Mouse (Mus musculus) stomach, embryonic 15.5 days (tissue): ENCODE data around the gene Map6. TPM values are rescaled to one million over a fixed set of nuclear protein-coding genes. Genes with fewer than 3 reads are reported as not detected.
A peak's percentile ranks its signal among the peaks of the same experiment; 100 is the strongest.

Experiments
- ATAC-seq: fragments of 200-750 bp; cut with Nextera tagmentation; 2 replicates; pipeline ENCODE4 v1.8.0; 2017; ENCODE audit warnings: low read depth, moderate number of reproducible peaks, moderate TSS enrichment; ENCODE audit not compliant: insufficient read depth, low FRiP score
- H3K27ac ChIP-seq: fragments of 300-500 bp; sonication (generic); 2 replicates; pipeline ENCODE4 v1.5.1; 2015; ENCODE audit warnings: mild to moderate bottlenecking, inconsistent platforms
- H3K27me3 ChIP-seq: fragments of 300-500 bp; sonication (generic); replicated peaks from 2 replicates; pipeline ENCODE4 v1.6.1; 2015; ENCODE audit warnings: inconsistent platforms
- H3K36me3 ChIP-seq: fragments of 300-500 bp; sonication (generic); 2 replicates; pipeline ENCODE4 v1.6.1; 2015; ENCODE audit warnings: inconsistent platforms
- H3K4me1 ChIP-seq: fragments of 300-500 bp; sonication (generic); 2 replicates; pipeline ENCODE4 v1.6.1; 2015; ENCODE audit warnings: inconsistent platforms
- H3K4me2 ChIP-seq: fragments of 300-500 bp; sonication (generic); 2 replicates; pipeline ENCODE4 v1.6.1; 2015; ENCODE audit warnings: mild to moderate bottlenecking, inconsistent platforms
- H3K4me3 ChIP-seq: fragments of 300-500 bp; sonication (generic); replicated peaks from 2 replicates; pipeline ENCODE4 v1.5.1; 2015; ENCODE audit warnings: inconsistent platforms
- H3K9ac ChIP-seq: fragments of 300-500 bp; sonication (generic); 2 replicates; pipeline ENCODE4 v1.6.1; 2015; ENCODE audit warnings: inconsistent platforms
- H3K9me3 ChIP-seq: fragments of 300-500 bp; sonication (generic); 2 replicates; pipeline ENCODE4 v1.6.1; 2016; ENCODE audit warnings: inconsistent platforms
- WGBS: fragments of 180-500 bp; shearing (Covaris S2); methylation state at CpG from one replicate; pipeline ENCODE4 v1.1.7; 2015; 5-methylcytosine and 5-hydroxymethylcytosine counted together
- polyA plus RNA-seq: library from polyadenylated mRNA; unstranded; fragments of >200 nt; fragmentation: Nextera tagmentation; extraction: Ambion mirVana; gene quantifications from 2 replicates; pipeline ENCODE4 v1.2.1, GENCODE M21; 2015

Gene Map6
- polyA plus RNA-seq, result 6.3 and 6.7 TPM in 2 replicates

DNA sequence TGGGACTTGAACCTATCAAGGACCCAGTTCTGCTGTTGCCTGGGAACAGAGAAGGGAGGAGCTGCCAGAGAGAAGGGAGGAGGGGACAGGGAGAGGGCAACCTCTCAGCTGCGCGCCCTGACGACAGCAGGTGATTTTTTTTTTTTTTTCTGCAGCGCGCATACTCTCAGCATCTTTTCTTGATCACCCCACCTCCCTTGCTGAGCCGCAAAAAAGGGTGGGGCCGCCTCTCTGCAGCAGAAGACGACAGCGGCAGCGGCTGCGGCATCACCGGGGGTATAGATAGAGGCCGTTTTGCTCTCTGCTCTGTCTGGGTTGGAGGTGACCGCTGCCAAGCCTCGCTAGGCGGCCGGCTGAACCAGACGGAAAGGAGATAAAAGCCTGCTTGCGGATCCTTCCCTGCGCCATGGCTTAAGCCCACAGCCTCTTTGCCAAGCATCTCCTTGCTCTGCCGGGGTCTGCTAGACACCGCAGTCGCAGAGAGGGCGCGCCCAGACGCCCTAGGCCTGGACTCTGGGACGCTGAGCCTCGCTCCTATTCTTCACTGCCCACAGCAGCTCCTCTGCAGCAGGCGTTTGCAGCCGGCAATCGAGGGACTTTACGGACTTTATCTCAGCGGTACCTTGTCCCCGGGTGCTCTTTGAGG lies at the start of gene Map6:
Map6 (plus strand) TSS at position 197 of the 646 bp plus-strand sequence.
- H3K4me3 ChIP-seq, result peak within 1 kb of the TSS; percentile 49
- peaks cover 59% of the 10 kb centered on the region for H3K27me3 ChIP-seq
- H3K4me1 ChIP-seq, result peaks cover 26% of the 10 kb centered on the region
- H3K9me3 ChIP-seq, result no peaks in the 10 kb centered on the region
- no peaks in the 10 kb centered on the region for H3K36me3 ChIP-seq
- ATAC-seq, result no peak
- WGBS, result 2% methylated on average over 32 of the region's 34 CpGs
- peak within 1 kb of the TSS; percentile 94 for H3K4me2 ChIP-seq
- H3K9ac ChIP-seq, result no peak within 1 kb of the TSS
- H3K27ac ChIP-seq, result no peak within 1 kb of the TSS

GRCm38 (mm10) chr7:99224225-99224624 lies 43.0 kb upstream of the Map6 start:
- 0 out of 2 replicates have a peak, but pooled peaks cover 5% of the 10 kb centered on the region for H3K4me1 ChIP-seq
- H3K27ac ChIP-seq, result no peak overlapping the region
- 71% methylated on average over 7 of the region's 7 CpGs for WGBS
- H3K4me2 ChIP-seq, result no peak overlapping the region
- no peaks in the 10 kb centered on the region for H3K9me3 ChIP-seq
- H3K36me3 ChIP-seq, result no peaks in the 10 kb centered on the region
- H3K27me3 ChIP-seq, result no peaks in the 10 kb centered on the region
- H3K4me3 ChIP-seq, result no peak overlapping the region
- no peak overlapping the region for H3K9ac ChIP-seq
- no peak for ATAC-seq

DNA sequence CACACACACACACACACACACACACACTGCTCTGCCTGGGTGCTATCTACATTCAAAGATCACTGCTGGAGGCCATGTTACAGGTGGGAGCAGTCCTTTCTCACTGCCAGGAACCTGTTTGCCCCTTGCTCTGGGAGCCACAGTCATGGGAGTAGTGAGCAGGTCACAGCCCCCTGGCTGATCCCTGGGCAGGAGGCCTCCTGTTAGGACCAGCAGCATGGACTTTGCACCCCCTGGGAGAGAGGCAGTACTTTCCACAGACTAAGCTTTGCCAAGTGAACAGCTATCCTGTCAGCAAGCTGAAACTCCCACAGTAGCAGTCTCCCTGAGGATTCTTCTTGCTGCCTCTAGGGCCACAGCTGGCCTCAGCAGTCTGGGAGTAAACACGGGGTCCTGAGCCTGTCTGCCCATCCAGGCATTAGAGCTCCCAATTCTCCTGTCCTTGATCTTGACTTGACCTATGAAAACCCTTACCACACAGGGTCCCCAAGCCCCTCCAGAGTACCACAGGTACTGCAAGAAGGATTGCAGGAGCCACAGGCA lies 42.5 kb upstream of the Map6 start:
- H3K27me3 ChIP-seq, result no peaks in the 10 kb centered on the region
- 28% methylated on average over 1 of the region's 1 CpGs for WGBS
- ATAC-seq, result peak; percentile 64; the same call in 1 of the 2 replicates
- H3K9me3 ChIP-seq, result no peaks in the 10 kb centered on the region
- no peaks in the 10 kb centered on the region for H3K36me3 ChIP-seq
- H3K4me1 ChIP-seq, result 0 out of 2 replicates have a peak, but pooled peaks cover 5% of the 10 kb centered on the region
- H3K27ac ChIP-seq, result no peak overlapping the region
- no peak overlapping the region for H3K9ac ChIP-seq
- no peak overlapping the region for H3K4me3 ChIP-seq
- H3K4me2 ChIP-seq, result no peak overlapping the region

- no peak overlapping the region for H3K27ac ChIP-seq
Observed at GRCm38 (mm10) chr7:99225421-99225820, 41.8 kb upstream of the Map6 start.

GRCm38 (mm10) chr7:99226662-99227061 lies 40.6 kb upstream of the Map6 start:
- 81% methylated on average over 10 of the region's 10 CpGs for WGBS

More at GRCm38 (mm10) chr7:99225421-99225820, 41.8 kb upstream of the Map6 start:
- Histone ChIP-seq H3K4me1 (0 out of 2 replicates have a peak, but pooled peaks cover 5% of the 10 kb centered on the region), H3K36me3 (no peaks in the 10 kb centered on the region), H3K9me3 (no peaks in the 10 kb centered on the region), H3K9ac (no peak overlapping the region), H3K27me3 (no peaks in the 10 kb centered on the region), H3K4me3 (no peak overlapping the region), H3K4me2 (no peak overlapping the region)
- ATAC-seq, result no peak
- 67% methylated on average over 6 of the region's 6 CpGs for WGBS

GRCm38 (mm10) chr7:99227267-99227666 lies 40.0 kb upstream of the Map6 start:
- no peak overlapping the region for H3K4me3 ChIP-seq
- H3K27me3 ChIP-seq, result no peaks in the 10 kb centered on the region
- H3K9me3 ChIP-seq, result no peaks in the 10 kb centered on the region
- no peaks in the 10 kb centered on the region for H3K36me3 ChIP-seq
- no peak overlapping the region for H3K9ac ChIP-seq
- 92% methylated on average over 4 of the region's 4 CpGs for WGBS
- 0 out of 2 replicates have a peak, but pooled peaks cover 5% of the 10 kb centered on the region for H3K4me1 ChIP-seq
- no peak for ATAC-seq
- H3K4me2 ChIP-seq, result no peak overlapping the region
- no peak overlapping the region for H3K27ac ChIP-seq

More at GRCm38 (mm10) chr7:99226662-99227061, 40.6 kb upstream of the Map6 start:
- no peaks in the 10 kb centered on the region for H3K9me3 ChIP-seq
- no peak overlapping the region for H3K27ac ChIP-seq
- H3K4me3 ChIP-seq, result no peak overlapping the region
- H3K9ac ChIP-seq, result no peak overlapping the region
- ATAC-seq, result no peak
- no peaks in the 10 kb centered on the region for H3K36me3 ChIP-seq
- H3K27me3 ChIP-seq, result no peaks in the 10 kb centered on the region
- H3K4me1 ChIP-seq, result 0 out of 2 replicates have a peak, but pooled peaks cover 5% of the 10 kb centered on the region
- H3K4me2 ChIP-seq, result no peak overlapping the region

DNA sequence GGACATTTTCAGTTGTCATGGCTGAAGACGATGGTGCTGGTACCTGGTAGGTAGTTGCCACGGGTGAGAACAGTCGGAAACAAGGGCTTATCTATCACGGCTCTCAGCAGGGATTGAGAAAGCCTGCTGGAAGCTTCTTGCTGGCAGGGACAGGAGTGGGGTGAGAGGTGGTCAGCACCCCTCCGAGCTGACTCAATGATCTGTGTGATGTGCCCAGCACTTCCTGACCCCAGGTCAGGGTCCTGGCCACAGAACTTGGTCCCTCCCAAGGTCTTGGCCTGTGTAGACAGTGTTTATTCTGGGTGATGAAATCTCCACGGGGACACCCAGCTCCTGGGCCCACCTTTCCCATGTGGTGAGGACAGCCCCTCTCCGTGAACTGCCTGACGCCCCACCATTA lies 38.4 kb upstream of the Map6 start:
- Histone ChIP-seq H3K9me3 (no peaks in the 10 kb centered on the region), H3K36me3 (no peaks in the 10 kb centered on the region), H3K27me3 (no peaks in the 10 kb centered on the region), H3K9ac (no peak overlapping the region), H3K27ac (no peak overlapping the region), H3K4me3 (no peak overlapping the region), H3K4me1 (0 out of 2 replicates have a peak, but pooled peaks cover 5% of the 10 kb centered on the region), H3K4me2 (no peak overlapping the region)
- no peak for ATAC-seq
- 71% methylated on average over 8 of the region's 8 CpGs for WGBS

GRCm38 (mm10) chr7:99229411-99229810 lies 37.8 kb upstream of the Map6 start:
- no peak overlapping the region for H3K27ac ChIP-seq
- WGBS, result 9% methylated on average over 2 of the region's 2 CpGs

GRCm38 (mm10) chr7:99230061-99230747 lies 37.0 kb upstream of the Map6 start:
- no peaks in the 10 kb centered on the region for H3K4me1 ChIP-seq
- 68% methylated on average over 7 of the region's 7 CpGs for WGBS
- no peaks in the 10 kb centered on the region for H3K36me3 ChIP-seq
- no peak overlapping the region for H3K4me3 ChIP-seq
- no peak overlapping the region for H3K4me2 ChIP-seq
- H3K27ac ChIP-seq, result no peak overlapping the region
- ATAC-seq, result peak; percentile 31; the same call in 1 of the 2 replicates
- no peak overlapping the region for H3K9ac ChIP-seq
- H3K27me3 ChIP-seq, result no peaks in the 10 kb centered on the region
- no peaks in the 10 kb centered on the region for H3K9me3 ChIP-seq

More at GRCm38 (mm10) chr7:99229411-99229810, 37.8 kb upstream of the Map6 start:
- Histone ChIP-seq H3K36me3 (no peaks in the 10 kb centered on the region), H3K9ac (no peak overlapping the region), H3K4me3 (no peak overlapping the region), H3K27me3 (no peaks in the 10 kb centered on the region), H3K9me3 (no peaks in the 10 kb centered on the region), H3K4me1 (0 out of 2 replicates have a peak, but pooled peaks cover 5% of the 10 kb centered on the region), H3K4me2 (no peak overlapping the region)
- no peak for ATAC-seq

- H3K36me3 ChIP-seq, result no peaks in the 10 kb centered on the region
- H3K4me2 ChIP-seq, result no peak overlapping the region
- H3K9me3 ChIP-seq, result no peaks in the 10 kb centered on the region
- H3K4me3 ChIP-seq, result no peak overlapping the region
- H3K27me3 ChIP-seq, result no peaks in the 10 kb centered on the region
- no peak overlapping the region for H3K27ac ChIP-seq
- H3K9ac ChIP-seq, result no peak overlapping the region
- no peak for ATAC-seq
- H3K4me1 ChIP-seq, result no peaks in the 10 kb centered on the region
- WGBS, result 66% methylated on average over 6 of the region's 6 CpGs
Observed at GRCm38 (mm10) chr7:99232571-99232970, 34.7 kb upstream of the Map6 start.

DNA sequence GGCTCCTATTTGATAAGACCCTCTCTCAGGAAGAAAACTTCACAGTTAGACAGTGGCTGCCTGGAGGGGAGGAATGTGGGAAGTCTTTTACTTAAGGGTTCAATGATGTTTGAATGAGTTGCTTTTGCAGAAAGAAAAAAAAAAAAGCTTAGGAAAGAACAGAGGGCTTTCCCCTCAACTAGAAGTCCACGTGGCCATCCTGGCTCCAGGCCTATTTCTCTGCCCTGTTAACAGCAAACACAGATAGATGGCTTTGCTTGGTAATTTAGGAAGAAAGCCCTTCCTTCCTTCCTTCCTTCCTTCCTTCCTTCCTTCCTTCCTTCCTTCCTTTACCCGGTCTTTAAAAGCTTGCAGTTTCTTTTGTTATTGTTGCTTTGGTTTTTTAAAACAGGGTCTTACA lies 32.3 kb upstream of the Map6 start:
- H3K4me1 ChIP-seq, result peaks cover 7% of the 10 kb centered on the region; the same call in 1 of the 2 replicates
- no peaks in the 10 kb centered on the region for H3K27me3 ChIP-seq
- H3K27ac ChIP-seq, result no peak overlapping the region
- H3K4me2 ChIP-seq, result no peak overlapping the region
- no peaks in the 10 kb centered on the region for H3K36me3 ChIP-seq
- no peak overlapping the region for H3K9ac ChIP-seq
- no peak overlapping the region for H3K4me3 ChIP-seq
- no peaks in the 10 kb centered on the region for H3K9me3 ChIP-seq
- 44% methylated on average over 2 of the region's 2 CpGs for WGBS
- ATAC-seq, result no peak

GRCm38 (mm10) chr7:99235657-99236056 lies 31.6 kb upstream of the Map6 start:
- ATAC-seq, result no peak
- Histone ChIP-seq H3K27me3 (no peaks in the 10 kb centered on the region), H3K4me3 (no peak overlapping the region), H3K36me3 (no peaks in the 10 kb centered on the region), H3K4me1 (peaks cover 7% of the 10 kb centered on the region; the same call in 1 of the 2 replicates), H3K27ac (no peak overlapping the region), H3K9me3 (no peaks in the 10 kb centered on the region), H3K4me2 (no peak overlapping the region), H3K9ac (no peak overlapping the region)
- WGBS, result 56% methylated on average over 2 of the region's 2 CpGs
